Mouse (Mus musculus): ENCODE measurements around the gene Agbl1. TPM values are rescaled to one million over a fixed set of nuclear protein-coding genes. Genes with fewer than 3 reads are reported as not detected.

Gene Agbl1
- polyA plus RNA-seq, 1 experiment: not detected

DNA sequence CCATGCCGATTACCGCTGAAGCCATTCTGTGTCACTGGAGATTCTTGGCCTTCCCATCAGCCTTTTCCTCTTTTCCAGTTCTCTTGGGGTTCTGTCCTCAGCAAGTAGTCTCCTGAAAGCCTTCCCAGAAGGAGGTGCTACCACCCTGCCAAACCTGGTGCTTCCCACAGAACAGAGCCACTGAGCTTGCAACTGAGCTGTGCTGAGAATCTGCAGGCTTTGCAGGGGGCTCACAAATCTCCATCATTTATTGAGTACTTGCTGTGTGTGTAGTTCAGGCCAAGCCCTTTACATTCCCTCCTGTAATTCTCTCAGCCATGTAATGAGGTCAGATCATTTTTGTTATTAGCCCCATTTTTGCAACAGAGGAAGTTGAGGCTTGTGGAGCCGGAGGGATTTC, 322.2 kb downstream of the Agbl1 start:
- Histone ChIP-seq H3K36me3 (ENCODE audit: control insufficient read depth, insufficient read depth, low read length, poor library complexity, severe bottlenecking) (no peaks in the 10 kb centered on the region), H3K27me3 (ENCODE audit: control insufficient read depth, insufficient read depth, low read length, poor library complexity, severe bottlenecking) (no peaks in the 10 kb centered on the region), H3K4me1 (ENCODE audit: control insufficient read depth, insufficient read depth, low read length) (no peaks in the 10 kb centered on the region), H3K4me3 (ENCODE audit: low read depth, low read length) (no peak overlapping the region), H3K9ac (ENCODE audit: low read depth, poor library complexity, severe bottlenecking) (no peak overlapping the region), H3K27ac (ENCODE audit: insufficient read depth, low read length) (no peak overlapping the region), H3K9me3 (replicated peaks; ENCODE audit: control insufficient read depth, insufficient read depth, low read length, poor library complexity, severe bottlenecking) (no peaks in the 10 kb centered on the region)
- TF ChIP-seq CTCF (IDR thresholded peaks at IDR 0.05; ENCODE audit: low read depth, low read length) (no peak), POLR2A (IDR thresholded peaks at IDR 0.05; ENCODE audit: insufficient read depth, low read length) (no peak), EP300 (IDR thresholded peaks at IDR 0.05; ENCODE audit: insufficient read depth, low read depth, low read length) (no peak)

DNA sequence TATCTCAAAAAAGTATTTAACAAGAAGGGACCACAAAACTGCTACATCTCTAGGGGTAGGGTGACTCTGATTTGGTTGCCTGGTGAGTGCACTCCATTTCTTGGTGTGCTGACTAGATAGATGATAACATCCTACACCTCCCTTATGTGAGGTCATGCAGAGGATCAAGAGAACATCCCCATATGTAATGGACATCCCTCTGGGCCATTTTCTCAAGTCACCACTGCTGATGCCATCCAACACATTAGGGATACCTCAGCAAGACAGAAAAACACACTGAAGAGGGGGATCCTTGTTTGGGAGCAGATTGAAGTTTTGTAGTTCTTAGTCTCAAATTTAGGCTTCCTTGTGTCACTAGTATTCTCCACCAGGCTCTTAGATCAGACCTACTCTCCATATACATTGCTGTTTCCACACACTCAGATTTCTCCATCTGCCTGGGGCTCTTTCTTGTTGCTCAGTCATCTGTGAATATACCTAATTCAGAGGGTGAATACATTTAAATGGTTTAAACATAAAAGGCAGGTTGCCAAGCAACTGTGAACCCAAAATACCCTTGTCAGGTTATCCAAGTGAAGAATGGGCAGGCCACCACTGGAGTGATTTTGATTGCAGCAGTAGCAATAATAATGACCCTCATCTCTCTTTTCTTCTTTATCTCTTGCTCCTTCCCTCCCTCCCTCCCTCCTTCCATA, 331.0 kb downstream of the Agbl1 start:
- Histone ChIP-seq H3K4me3 (ENCODE audit: low read depth, low read length) (no peak overlapping the region), H3K27ac (ENCODE audit: insufficient read depth, low read length) (no peak overlapping the region), H3K27me3 (ENCODE audit: control insufficient read depth, insufficient read depth, low read length, poor library complexity, severe bottlenecking) (no peaks in the 10 kb centered on the region), H3K9ac (ENCODE audit: low read depth, poor library complexity, severe bottlenecking) (no peak overlapping the region), H3K36me3 (ENCODE audit: control insufficient read depth, insufficient read depth, low read length, poor library complexity, severe bottlenecking) (no peaks in the 10 kb centered on the region), H3K4me1 (ENCODE audit: control insufficient read depth, insufficient read depth, low read length) (no peaks in the 10 kb centered on the region), H3K9me3 (replicated peaks; ENCODE audit: control insufficient read depth, insufficient read depth, low read length, poor library complexity, severe bottlenecking) (no peaks in the 10 kb centered on the region)
- TF ChIP-seq EP300 (IDR thresholded peaks at IDR 0.05; ENCODE audit: insufficient read depth, low read depth, low read length) (no peak), POLR2A (IDR thresholded peaks at IDR 0.05; ENCODE audit: insufficient read depth, low read length) (no peak), CTCF (IDR thresholded peaks at IDR 0.05; ENCODE audit: low read depth, low read length) (no peak)

DNA sequence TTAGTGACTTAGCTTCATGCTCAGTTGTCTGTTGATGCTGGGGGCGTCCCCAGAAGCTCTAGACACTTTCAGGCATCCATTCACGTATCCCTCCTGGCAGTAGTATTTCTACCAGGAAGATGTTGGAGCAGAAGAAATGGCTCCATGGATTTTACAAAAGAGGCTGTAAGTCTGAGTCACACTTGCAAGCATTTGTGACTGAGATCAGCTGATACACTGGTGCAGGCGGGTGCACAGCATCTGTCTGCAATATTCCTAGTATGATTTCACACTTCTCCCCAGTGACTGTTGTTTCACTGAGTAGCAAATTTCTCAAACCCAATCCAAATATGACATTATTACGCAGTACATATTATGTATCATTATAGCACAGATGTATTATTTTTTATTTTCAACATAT, 332.8 kb downstream of the Agbl1 start:
- no peaks in the 10 kb centered on the region for H3K4me1 ChIP-seq (ENCODE audit: control insufficient read depth, insufficient read depth, low read length)
- no peak overlapping the region for H3K9ac ChIP-seq (ENCODE audit: low read depth, poor library complexity, severe bottlenecking)

DNA sequence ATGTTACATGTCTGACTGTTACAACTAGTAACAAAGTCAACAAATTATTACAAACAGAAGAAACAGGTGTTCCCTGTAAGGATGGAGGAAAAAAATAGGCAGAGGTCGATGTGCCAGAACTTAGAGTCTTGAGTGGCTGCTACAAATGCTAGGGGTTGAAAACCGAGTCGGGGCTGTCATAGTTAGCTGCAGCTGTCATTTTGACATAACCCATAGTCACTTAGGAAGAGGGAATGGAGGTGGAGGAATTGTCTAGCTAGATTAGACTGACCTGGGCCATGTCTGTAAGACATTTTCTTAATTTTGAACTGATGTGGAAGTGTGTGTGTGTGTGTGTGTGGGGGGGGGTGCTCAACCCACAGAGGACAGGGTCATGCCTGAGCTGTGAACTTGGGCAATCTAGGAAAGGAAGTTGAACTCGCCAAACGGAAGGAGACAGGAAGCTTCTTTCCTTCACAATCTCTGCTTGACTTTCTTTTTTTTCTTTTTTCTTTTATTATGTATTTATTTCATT, 364.9 kb downstream of the Agbl1 start:
- Histone ChIP-seq H3K9ac (ENCODE audit: low read depth, poor library complexity, severe bottlenecking) (no peak overlapping the region), H3K36me3 (ENCODE audit: control insufficient read depth, insufficient read depth, low read length, poor library complexity, severe bottlenecking) (no peaks in the 10 kb centered on the region), H3K4me3 (ENCODE audit: low read depth, low read length) (no peak overlapping the region), H3K27ac (ENCODE audit: insufficient read depth, low read length) (no peak overlapping the region), H3K4me1 (ENCODE audit: control insufficient read depth, insufficient read depth, low read length) (no peaks in the 10 kb centered on the region), H3K27me3 (ENCODE audit: control insufficient read depth, insufficient read depth, low read length, poor library complexity, severe bottlenecking) (no peaks in the 10 kb centered on the region), H3K9me3 (replicated peaks; ENCODE audit: control insufficient read depth, insufficient read depth, low read length, poor library complexity, severe bottlenecking) (no peaks in the 10 kb centered on the region)
- TF ChIP-seq POLR2A (IDR thresholded peaks at IDR 0.05; ENCODE audit: insufficient read depth, low read length) (no peak), EP300 (IDR thresholded peaks at IDR 0.05; ENCODE audit: insufficient read depth, low read depth, low read length) (no peak), CTCF (IDR thresholded peaks at IDR 0.05; ENCODE audit: low read depth, low read length) (no peak)

More for the DNA sequence above, 332.8 kb downstream of the Agbl1 start:
- Histone ChIP-seq H3K36me3 (ENCODE audit: control insufficient read depth, insufficient read depth, low read length, poor library complexity, severe bottlenecking) (no peaks in the 10 kb centered on the region), H3K9me3 (replicated peaks; ENCODE audit: control insufficient read depth, insufficient read depth, low read length, poor library complexity, severe bottlenecking) (no peaks in the 10 kb centered on the region), H3K27me3 (ENCODE audit: control insufficient read depth, insufficient read depth, low read length, poor library complexity, severe bottlenecking) (no peaks in the 10 kb centered on the region), H3K27ac (ENCODE audit: insufficient read depth, low read length) (no peak overlapping the region), H3K4me3 (ENCODE audit: low read depth, low read length) (no peak overlapping the region)
- no peak for TF ChIP-seq CTCF (IDR thresholded peaks at IDR 0.05; ENCODE audit: low read depth, low read length)
- no peak for TF ChIP-seq POLR2A (IDR thresholded peaks at IDR 0.05; ENCODE audit: insufficient read depth, low read length)
- no peak for TF ChIP-seq EP300 (IDR thresholded peaks at IDR 0.05; ENCODE audit: insufficient read depth, low read depth, low read length)

DNA sequence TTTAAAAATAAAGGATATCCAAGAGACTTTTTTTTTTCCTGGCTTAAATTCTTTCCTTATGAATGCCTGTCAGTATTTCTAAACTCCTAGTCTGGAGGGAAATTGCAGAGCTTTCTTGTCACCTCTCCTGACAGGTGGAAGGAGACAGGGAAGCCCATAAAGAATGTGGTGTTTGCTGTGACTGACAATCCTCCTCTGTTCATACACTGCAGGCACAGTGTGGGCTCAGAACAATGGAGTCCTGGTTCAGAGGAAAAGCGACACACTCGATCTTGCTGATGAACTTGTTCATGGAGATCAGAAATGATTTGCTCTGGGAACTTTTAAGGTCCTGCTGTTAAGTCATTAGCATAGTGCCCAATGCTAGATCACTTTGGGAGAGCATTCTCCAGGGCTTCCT, 368.1 kb downstream of the Agbl1 start:
- TF ChIP-seq CTCF (IDR thresholded peaks at IDR 0.05; ENCODE audit: low read depth, low read length) (no peak), POLR2A (IDR thresholded peaks at IDR 0.05; ENCODE audit: insufficient read depth, low read length) (no peak), EP300 (IDR thresholded peaks at IDR 0.05; ENCODE audit: insufficient read depth, low read depth, low read length) (no peak)
- Histone ChIP-seq H3K4me1 (ENCODE audit: control insufficient read depth, insufficient read depth, low read length) (no peaks in the 10 kb centered on the region), H3K36me3 (ENCODE audit: control insufficient read depth, insufficient read depth, low read length, poor library complexity, severe bottlenecking) (no peaks in the 10 kb centered on the region), H3K9me3 (replicated peaks; ENCODE audit: control insufficient read depth, insufficient read depth, low read length, poor library complexity, severe bottlenecking) (no peaks in the 10 kb centered on the region), H3K27me3 (ENCODE audit: control insufficient read depth, insufficient read depth, low read length, poor library complexity, severe bottlenecking) (no peaks in the 10 kb centered on the region), H3K27ac (ENCODE audit: insufficient read depth, low read length) (no peak overlapping the region), H3K9ac (ENCODE audit: low read depth, poor library complexity, severe bottlenecking) (no peak overlapping the region), H3K4me3 (ENCODE audit: low read depth, low read length) (no peak overlapping the region)

DNA sequence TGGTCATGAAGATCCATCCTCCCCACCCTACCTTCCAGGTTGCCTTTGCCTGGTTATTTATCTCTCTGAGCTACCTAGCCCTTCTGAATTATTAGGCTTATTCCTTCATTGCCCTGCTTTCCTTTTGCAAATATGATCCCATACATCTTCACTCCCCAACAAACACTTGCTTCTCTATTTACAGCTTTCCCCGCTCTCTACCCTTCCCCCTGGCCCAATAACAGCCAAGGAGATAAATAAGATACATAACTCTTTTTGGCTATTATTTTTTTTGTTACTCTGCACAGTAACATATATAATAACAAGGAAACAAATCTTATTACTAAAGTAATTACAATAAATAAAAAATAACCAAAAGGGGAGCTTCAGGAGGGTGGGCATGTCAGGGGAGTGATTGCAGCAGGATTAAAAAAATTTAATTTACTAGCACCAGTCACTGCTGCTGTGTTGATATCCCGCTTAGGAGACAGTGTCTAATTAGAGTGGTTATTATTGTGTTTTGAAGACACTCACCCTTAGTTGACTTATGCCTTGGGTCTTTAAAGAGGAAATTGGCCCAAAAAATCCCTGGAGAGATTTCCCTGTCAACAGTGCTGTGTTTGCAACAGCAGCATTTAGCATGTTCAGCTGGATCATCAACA, 370.5 kb downstream of the Agbl1 start:
- Histone ChIP-seq H3K27me3 (ENCODE audit: control insufficient read depth, insufficient read depth, low read length, poor library complexity, severe bottlenecking) (no peaks in the 10 kb centered on the region), H3K27ac (ENCODE audit: insufficient read depth, low read length) (no peak overlapping the region), H3K4me3 (ENCODE audit: low read depth, low read length) (no peak overlapping the region), H3K4me1 (ENCODE audit: control insufficient read depth, insufficient read depth, low read length) (no peaks in the 10 kb centered on the region), H3K9me3 (replicated peaks; ENCODE audit: control insufficient read depth, insufficient read depth, low read length, poor library complexity, severe bottlenecking) (no peaks in the 10 kb centered on the region), H3K9ac (ENCODE audit: low read depth, poor library complexity, severe bottlenecking) (no peak overlapping the region), H3K36me3 (ENCODE audit: control insufficient read depth, insufficient read depth, low read length, poor library complexity, severe bottlenecking) (no peaks in the 10 kb centered on the region)
- TF ChIP-seq POLR2A (IDR thresholded peaks at IDR 0.05; ENCODE audit: insufficient read depth, low read length) (no peak), EP300 (IDR thresholded peaks at IDR 0.05; ENCODE audit: insufficient read depth, low read depth, low read length) (no peak), CTCF (IDR thresholded peaks at IDR 0.05; ENCODE audit: low read depth, low read length) (no peak)
